Mouse (Mus musculus): ENCODE data around the gene Cyfip2.

Gene Cyfip2

GRCm38 (mm10) chr11:46312523-46313035 lies at the start of gene Cyfip2:
Cyfip2 (minus strand) TSS chr11:46312859.
- DNase-seq = no peak

GRCm38 (mm10) chr11:46360991-46361665 lies 48.5 kb upstream of the Cyfip2 start:
- DNase-seq = no peak

GRCm38 (mm10) chr11:46358369-46358768 lies 45.7 kb upstream of the Cyfip2 start:
- DNase-seq = no peak

GRCm38 (mm10) chr11:46349681-46350410 lies 37.2 kb upstream of the Cyfip2 start:
- no peak for DNase-seq

GRCm38 (mm10) chr11:46348416-46348815 lies 35.8 kb upstream of the Cyfip2 start:
- DNase-seq = no peak

- no peak for DNase-seq
These were observed 35.1 kb upstream of the Cyfip2 start for GRCm38 (mm10) chr11:46347756-46348155.

GRCm38 (mm10) chr11:46343886-46344546 lies 31.4 kb upstream of the Cyfip2 start:
- peak; percentile 2 for DNase-seq

- DNase-seq = no peak
These were observed 29.3 kb upstream of the Cyfip2 start for GRCm38 (mm10) chr11:46341960-46342359.

- no peak for DNase-seq
These were observed 23.4 kb upstream of the Cyfip2 start for GRCm38 (mm10) chr11:46336020-46336419.

GRCm38 (mm10) chr11:46332217-46332616 lies 19.6 kb upstream of the Cyfip2 start:
- no peak for DNase-seq

GRCm38 (mm10) chr11:46326271-46327015 lies 13.8 kb upstream of the Cyfip2 start:
- DNase-seq = no peak

- no peak for DNase-seq
These were observed 8.9 kb upstream of the Cyfip2 start for GRCm38 (mm10) chr11:46321559-46321958.

GRCm38 (mm10) chr11:46314534-46314933 lies 1.9 kb upstream of the Cyfip2 start:
- no peak for DNase-seq

- no peak for DNase-seq
These were observed 1.2 kb upstream of the Cyfip2 start for GRCm38 (mm10) chr11:46313851-46314250.

- DNase-seq = peak; percentile 37
These were observed 746 bp downstream of the Cyfip2 start for GRCm38 (mm10) chr11:46311703-46312522.

- DNase-seq = no peak
These were observed 1.4 kb downstream of the Cyfip2 start for GRCm38 (mm10) chr11:46311181-46311702.

- no peak for DNase-seq
These were observed 2.0 kb downstream of the Cyfip2 start for GRCm38 (mm10) chr11:46310647-46311063.

- DNase-seq = no peak
These were observed 2.7 kb downstream of the Cyfip2 start for GRCm38 (mm10) chr11:46309808-46310555.

- DNase-seq = peak; percentile 22
These were observed 3.4 kb downstream of the Cyfip2 start for GRCm38 (mm10) chr11:46309111-46309741.

GRCm38 (mm10) chr11:46308271-46308974 lies 4.2 kb downstream of the Cyfip2 start:
- no peak for DNase-seq

All from lung, postnatal 14 days (tissue).